Mouse (Mus musculus) CD4-positive, CD25-positive, alpha-beta regulatory T cell, adult 4 months (primary cell): ENCODE results near the gene Cog7. TPM values are rescaled to one million over a fixed set of nuclear protein-coding genes. Genes with fewer than 3 reads are reported as not detected.

ENCODE experiments used
- ATAC-seq: one replicate; pipeline ENCODE4 v1.8.0; 2017
- polyA plus RNA-seq, 2 experiments: library from polyadenylated mRNA; unstranded; fragments of 100-300 nt; shearing (Covaris generic); gene quantifications; one replicate each; pipeline ENCODE4 v1.2.1; 2017

Cog7 gene
- polyA plus RNA-seq, 2 experiments from 2014 or later = 7.4 to 14.7 TPM

DNA sequence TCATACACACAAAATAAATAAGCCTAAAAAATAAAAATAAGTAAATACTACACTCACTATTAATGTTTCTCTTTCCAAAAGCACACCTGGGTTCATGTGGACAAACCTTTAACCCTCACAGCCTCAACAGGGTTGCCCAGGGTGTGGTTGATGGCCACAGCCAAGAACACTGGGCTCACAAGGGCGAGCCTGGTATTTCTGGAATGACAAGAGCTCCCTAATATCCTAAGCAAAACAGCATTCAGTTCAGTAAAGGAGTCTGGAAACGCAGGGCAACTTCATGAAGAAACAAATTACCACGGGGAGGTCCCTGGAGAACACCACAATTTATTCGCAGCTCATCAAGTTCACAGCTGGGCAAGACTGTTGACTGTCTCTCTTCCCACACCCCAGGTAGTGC lies 34.0 kb downstream of the Cog7 start:
- ATAC-seq = no peak

GRCm38 (mm10) chr7:121946196-121946595 lies 35.3 kb downstream of the Cog7 start:
- ATAC-seq = no peak

GRCm38 (mm10) chr7:121942371-121942770 lies 39.1 kb downstream of the Cog7 start:
- no peak for ATAC-seq

GRCm38 (mm10) chr7:121941640-121942039 lies 39.9 kb downstream of the Cog7 start:
- ATAC-seq = no peak

DNA sequence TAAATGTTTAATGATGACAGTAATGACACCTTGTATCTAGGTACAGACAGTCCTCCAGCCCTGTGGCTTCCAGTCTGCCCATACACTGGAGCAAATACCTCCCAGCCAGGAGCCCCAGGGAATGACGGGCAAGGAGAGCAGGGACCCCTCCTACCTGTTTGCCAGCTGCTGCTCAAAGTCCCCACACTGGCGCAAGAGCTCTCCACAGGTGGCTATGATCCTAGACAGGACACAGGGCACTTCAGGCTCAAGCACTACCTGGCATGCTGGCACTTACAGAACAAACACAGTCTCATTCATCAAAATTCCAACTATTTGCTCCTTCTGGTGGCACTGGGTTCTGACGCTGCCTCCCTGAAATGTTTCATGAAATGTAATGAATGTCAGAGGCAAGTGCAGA lies 40.5 kb downstream of the Cog7 start:
- no peak for ATAC-seq

DNA sequence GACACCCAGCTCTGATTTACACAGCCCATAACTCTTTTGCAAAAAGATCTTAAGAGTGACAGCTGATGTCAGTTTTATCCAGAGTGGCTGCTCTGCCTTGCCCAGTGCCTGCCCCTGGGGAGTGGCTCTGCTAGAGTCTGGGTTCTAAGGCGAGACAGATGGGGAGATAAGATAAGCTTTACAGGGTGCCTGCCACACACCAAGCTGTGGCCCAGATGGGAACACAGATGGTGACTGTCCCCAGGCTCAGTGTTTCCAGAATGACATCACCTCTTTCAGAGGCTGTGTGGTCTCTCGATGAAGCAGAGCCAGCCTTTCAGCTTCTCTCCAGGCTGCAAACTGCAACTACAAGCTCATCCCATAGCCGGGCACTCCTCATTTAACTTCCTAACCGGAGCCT lies 41.8 kb downstream of the Cog7 start:
- no peak for ATAC-seq

- ATAC-seq = no peak
Measured at GRCm38 (mm10) chr7:121939244-121939643, 42.3 kb downstream of the Cog7 start.

GRCm38 (mm10) chr7:121938124-121938891 lies 43.2 kb downstream of the Cog7 start:
- no peak for ATAC-seq

- ATAC-seq = no peak
Measured at GRCm38 (mm10) chr7:121936861-121937630, 44.5 kb downstream of the Cog7 start.

- ATAC-seq = no peak
Measured at GRCm38 (mm10) chr7:121935906-121936794, 45.4 kb downstream of the Cog7 start.

- peak; percentile 95 for ATAC-seq
Measured at GRCm38 (mm10) chr7:121934346-121934745, 47.2 kb downstream of the Cog7 start.

DNA sequence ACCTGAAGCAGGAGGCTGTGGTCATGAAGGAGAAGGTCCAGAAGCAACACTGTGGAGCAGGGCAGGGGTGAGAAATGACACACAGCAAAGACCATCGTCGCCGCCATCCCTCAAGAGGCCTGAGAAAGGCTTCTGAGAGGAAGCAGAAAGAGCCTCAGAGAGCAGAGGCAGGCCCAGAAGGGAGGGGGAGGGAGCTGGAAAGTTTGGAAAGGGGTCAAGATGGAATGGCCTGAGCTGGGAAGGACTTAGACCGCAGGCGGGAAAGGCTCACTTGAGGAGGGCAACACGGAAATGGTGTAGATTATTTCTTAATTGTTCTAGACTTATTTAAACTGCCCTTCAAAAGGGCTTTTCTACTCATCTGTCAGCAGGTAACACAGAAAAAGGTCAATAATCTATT lies 47.8 kb downstream of the Cog7 start:
- ATAC-seq = no peak

- no peak for ATAC-seq
Measured at GRCm38 (mm10) chr7:121931246-121931645, 50.3 kb downstream of the Cog7 start.

GRCm38 (mm10) chr7:121927882-121928281 lies 53.6 kb downstream of the Cog7 start:
- ATAC-seq = no peak

DNA sequence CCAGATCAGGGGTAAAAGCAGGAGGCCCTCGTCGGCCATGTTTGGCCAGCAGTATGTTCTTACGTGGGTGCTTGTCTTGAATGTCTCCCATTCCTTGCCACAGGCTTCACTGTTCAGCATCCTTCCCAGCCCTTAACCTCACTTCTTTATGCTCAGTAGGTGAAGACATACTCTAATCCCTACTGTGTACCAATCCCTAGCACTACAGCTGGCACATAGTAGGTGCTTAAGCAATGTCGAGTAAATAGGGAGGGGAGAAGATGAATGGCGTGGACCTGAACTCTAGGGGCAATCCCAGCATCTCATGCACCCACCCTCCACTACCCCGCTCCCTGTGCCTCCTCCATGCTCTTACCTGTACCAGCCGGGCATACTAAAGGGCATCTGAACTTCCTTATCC lies 57.1 kb downstream of the Cog7 start:
- ATAC-seq = no peak

GRCm38 (mm10) chr7:121913944-121914343 lies 67.6 kb downstream of the Cog7 start:
- no peak for ATAC-seq

DNA sequence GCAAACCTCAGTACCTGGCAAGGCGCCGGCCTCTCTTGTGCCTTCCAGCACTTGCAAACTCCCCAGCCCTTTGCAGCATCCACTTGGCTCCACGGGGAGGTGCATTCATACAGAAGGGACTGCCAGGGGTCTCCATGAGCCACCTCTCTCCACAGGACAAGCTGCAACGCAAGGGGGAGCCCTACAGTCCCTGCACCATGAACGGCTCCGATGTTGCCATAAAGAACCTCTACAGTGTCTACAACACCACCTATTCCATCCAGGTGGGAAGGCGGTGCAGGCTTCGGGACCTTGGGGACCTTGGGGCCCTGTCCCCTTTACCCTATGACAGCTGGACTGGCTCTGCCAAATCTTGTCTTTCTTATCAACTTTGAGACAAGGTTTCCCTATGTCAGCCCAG lies 69.3 kb downstream of the Cog7 start:
- ATAC-seq = no peak

- ATAC-seq = no peak
Measured at GRCm38 (mm10) chr7:121906879-121907278, 74.6 kb downstream of the Cog7 start.

DNA sequence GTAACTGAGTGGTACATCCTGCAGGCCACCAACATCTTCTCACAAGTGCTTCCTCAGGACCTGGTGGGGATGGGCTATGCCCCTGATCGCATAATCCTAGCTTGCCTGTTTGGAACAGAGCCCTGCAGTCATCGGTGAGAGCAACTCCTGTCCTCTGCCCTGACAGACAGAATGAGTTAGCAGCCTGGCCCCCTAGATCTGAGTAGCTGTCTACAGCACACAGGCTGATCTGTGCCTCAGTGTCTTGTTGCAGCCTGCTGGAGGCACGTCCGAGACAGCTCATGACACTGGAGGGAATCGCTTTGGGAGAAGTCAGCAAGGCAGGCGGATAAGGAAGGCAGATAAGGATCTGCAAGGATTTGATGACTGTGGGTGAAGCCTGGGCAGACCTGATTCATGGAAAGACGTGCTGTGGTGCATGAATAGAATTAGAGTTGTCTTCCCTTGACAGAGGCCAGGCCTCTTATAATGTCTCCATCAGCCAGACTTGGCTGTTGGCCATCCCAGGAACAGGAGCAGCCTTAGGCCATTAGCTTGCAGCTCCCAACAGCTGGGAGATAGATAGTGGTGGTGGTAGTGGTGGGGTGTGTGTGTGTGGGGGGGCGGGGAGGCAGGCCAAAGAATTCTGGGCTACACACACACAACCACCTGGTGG lies 78.6 kb downstream of the Cog7 start:
- ATAC-seq = no peak

DNA sequence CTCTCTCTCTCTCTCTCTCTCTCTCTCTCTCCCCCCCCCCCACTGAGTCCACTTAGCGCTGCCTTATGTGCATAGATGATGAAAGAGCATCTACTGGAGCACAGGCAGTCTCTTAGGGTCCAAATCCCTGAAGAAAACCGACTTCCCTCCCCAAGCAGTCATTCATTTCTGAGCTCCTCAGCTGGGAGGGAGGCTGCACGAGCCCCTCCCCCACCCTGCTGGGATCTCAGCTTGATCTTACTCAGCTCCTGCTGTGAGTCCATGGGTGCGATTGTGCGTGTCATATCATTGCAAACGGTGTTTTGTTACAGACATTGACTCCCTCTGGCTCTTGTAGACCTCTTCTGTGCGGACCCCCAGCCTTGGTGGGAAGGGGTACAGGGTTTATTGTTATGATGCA lies 81.6 kb downstream of the Cog7 start:
- no peak for ATAC-seq

DNA sequence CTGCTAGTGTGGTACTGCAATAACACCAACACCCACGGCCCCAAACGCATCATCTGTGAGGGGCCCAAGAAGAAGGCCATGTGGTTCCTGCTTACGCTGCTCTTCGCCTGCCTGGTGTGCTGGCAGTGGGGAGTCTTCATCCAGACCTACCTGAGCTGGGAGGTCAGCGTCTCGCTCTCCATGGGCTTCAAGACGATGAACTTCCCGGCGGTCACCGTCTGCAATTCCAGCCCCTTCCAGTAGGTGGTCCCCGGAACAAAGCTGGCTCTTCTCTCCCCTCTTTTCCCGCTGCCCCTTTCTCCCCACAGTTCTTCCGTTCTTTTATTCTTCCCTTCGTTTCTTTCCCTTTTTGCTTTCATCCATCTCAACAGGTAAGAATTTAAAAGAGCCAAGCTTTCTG lies 82.2 kb downstream of the Cog7 start:
- no peak for ATAC-seq

DNA sequence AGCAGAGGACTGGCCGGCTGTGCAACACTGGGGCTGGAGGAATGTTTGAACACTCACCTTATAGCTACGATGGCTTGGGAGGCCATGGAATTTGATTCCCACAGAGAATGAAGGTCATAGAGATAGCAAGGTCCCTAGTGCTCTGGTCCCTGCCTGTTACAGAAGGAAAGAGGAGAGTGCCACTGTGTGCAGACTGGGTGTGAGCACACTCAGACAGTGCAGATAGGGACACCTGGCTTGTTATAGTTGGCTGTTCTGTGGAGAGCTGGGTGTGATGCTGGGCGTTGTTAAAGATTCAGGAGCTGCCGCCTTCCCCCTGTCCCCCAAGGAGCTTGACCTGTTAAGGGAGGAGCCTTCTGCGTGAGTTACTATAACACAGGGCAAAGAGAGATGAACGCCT lies 84.8 kb downstream of the Cog7 start:
- no peak for ATAC-seq
